Mouse (Mus musculus) neural tube, embryonic 10.5 days (tissue): ENCODE measurements around the gene Adig.
A peak's percentile ranks its signal among the peaks of the same experiment; 100 is the strongest.

ENCODE experiments used
- DNase-seq: peaks from one replicate; pipeline ENCODE4 v3.0.0-alpha.2; 2017; ENCODE audit warnings: low spot score; ENCODE audit errors: extremely low spot score

Gene Adig

GRCm38 (mm10) chr2:158539433-158540305 lies 37.3 kb downstream of the Adig start:
- peak; percentile 46 for DNase-seq

GRCm38 (mm10) chr2:158541286-158541685 lies 38.9 kb downstream of the Adig start:
- DNase-seq = no peak

- no peak for DNase-seq
These were observed 42.9 kb downstream of the Adig start for GRCm38 (mm10) chr2:158545266-158545665.

GRCm38 (mm10) chr2:158546751-158547150 lies 44.3 kb downstream of the Adig start:
- peak; percentile 89 for DNase-seq

- peak; percentile 81 for DNase-seq
These were observed 47.7 kb downstream of the Adig start for GRCm38 (mm10) chr2:158550067-158550466.

- no peak for DNase-seq
These were observed 52.0 kb downstream of the Adig start for GRCm38 (mm10) chr2:158554366-158554765.

- DNase-seq = no peak
These were observed 52.8 kb downstream of the Adig start for GRCm38 (mm10) chr2:158555252-158555651.

GRCm38 (mm10) chr2:158555812-158556211 lies 53.4 kb downstream of the Adig start:
- no peak for DNase-seq

- DNase-seq = peak; percentile 84
These were observed 53.8 kb downstream of the Adig start for GRCm38 (mm10) chr2:158556225-158556624.

- no peak for DNase-seq
These were observed 54.3 kb downstream of the Adig start for GRCm38 (mm10) chr2:158556750-158557149.
